Mouse (Mus musculus) neural tube, embryonic 12.5 days (tissue): Measurements from ENCODE around the gene Chst11. TPM values are rescaled to one million over a fixed set of nuclear protein-coding genes. Genes with fewer than 3 reads are reported as not detected.

Experiments used
- ATAC-seq: fragments of 200-750 bp; cut with Nextera tagmentation; 2 replicates; pipeline ENCODE4 v1.8.0; 2017; ENCODE audit warnings: low read depth, mild to moderate bottlenecking, moderate TSS enrichment, moderate library complexity; ENCODE audit not compliant: low FRiP score
- H3K27ac ChIP-seq: fragments of 300-500 bp; sonication (generic); 2 replicates; pipeline ENCODE4 v1.5.1; 2016
- H3K27me3 ChIP-seq: fragments of 300-500 bp; sonication (generic); replicated peaks from 2 replicates; pipeline ENCODE4 v1.6.1; 2016; ENCODE audit warnings: mild to moderate bottlenecking
- H3K36me3 ChIP-seq: fragments of 300-500 bp; sonication (generic); 2 replicates; pipeline ENCODE4 v1.6.1; 2016; ENCODE audit warnings: mild to moderate bottlenecking
- H3K4me1 ChIP-seq: fragments of 300-500 bp; sonication (generic); 2 replicates; pipeline ENCODE4 v1.6.1; 2016
- H3K4me2 ChIP-seq: fragments of 300-500 bp; sonication (generic); replicated peaks from 2 replicates; pipeline ENCODE4 v1.6.1; 2016; ENCODE audit warnings: mild to moderate bottlenecking
- H3K4me3 ChIP-seq: fragments of 300-500 bp; sonication (generic); 2 replicates; pipeline ENCODE4 v1.5.1; 2016
- H3K9ac ChIP-seq: fragments of 300-500 bp; sonication (generic); 2 replicates; pipeline ENCODE4 v1.6.1; 2016; ENCODE audit warnings: mild to moderate bottlenecking
- H3K9me3 ChIP-seq: fragments of 300-500 bp; sonication (generic); 2 replicates; pipeline ENCODE4 v1.6.1; 2016; ENCODE audit warnings: mild to moderate bottlenecking
- WGBS: fragments of 180-500 bp; shearing (Covaris S2); methylation state at CpG from one replicate; pipeline ENCODE4 v1.1.7; 2016; 5-methylcytosine and 5-hydroxymethylcytosine counted together
- polyA plus RNA-seq: library from polyadenylated mRNA; unstranded; fragments of >200 nt; fragmentation: Nextera tagmentation; extraction: Ambion mirVana; gene quantifications from 2 replicates; pipeline ENCODE4 v1.2.1, GENCODE M21; 2016

Gene Chst11
- polyA plus RNA-seq, 1 experiment from 2014 or later, result 3.1 TPM

DNA sequence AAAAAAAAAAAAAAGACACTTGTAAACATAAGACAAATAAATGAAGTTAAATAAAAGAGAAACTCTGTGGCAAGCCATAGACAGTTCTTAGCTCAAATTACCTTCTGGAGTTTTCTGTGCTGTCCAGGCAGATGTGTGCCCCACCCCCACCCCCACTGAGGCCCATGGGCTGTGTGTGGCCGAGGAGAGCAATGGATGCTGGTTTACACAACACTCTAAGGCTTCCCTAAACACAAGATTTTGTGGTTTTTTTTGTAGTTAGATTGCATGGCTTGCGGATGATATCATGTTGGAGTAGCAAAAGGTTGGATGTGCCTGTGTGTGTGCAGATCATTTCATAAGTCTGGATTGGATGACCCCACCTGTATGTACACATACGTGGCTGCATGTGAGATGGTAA lies 235.5 kb downstream of the Chst11 start:
- H3K4me1 ChIP-seq, result no peaks in the 10 kb centered on the region
- no peak overlapping the region for H3K9ac ChIP-seq
- no peaks in the 10 kb centered on the region for H3K36me3 ChIP-seq
- no peak overlapping the region for H3K27ac ChIP-seq
- no peak overlapping the region for H3K4me3 ChIP-seq
- no peaks in the 10 kb centered on the region for H3K9me3 ChIP-seq
- H3K27me3 ChIP-seq, result no peaks in the 10 kb centered on the region
- WGBS, result 88% methylated on average over 3 of the region's 3 CpGs
- ATAC-seq, result no peak
- H3K4me2 ChIP-seq, result no peak overlapping the region

DNA sequence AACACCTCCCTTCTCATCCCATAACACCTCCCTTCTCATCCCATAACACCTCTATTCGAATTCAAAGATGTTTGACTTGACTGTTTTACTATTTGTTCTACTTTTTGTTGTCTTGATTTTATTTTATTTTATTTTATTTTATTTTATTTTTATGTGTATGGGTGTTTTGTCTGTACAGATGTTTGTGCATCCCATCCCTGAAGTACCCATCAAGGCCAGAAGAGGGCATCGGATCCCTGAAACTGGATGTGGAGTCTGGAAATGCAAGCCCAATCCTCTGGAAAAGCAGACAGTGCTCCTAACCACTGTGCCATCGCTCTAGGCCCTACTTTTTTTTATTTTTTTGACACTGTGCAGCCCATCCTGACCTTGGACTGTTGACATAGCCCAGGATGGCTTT lies 239.7 kb downstream of the Chst11 start:
- 45% methylated on average over 3 of the region's 3 CpGs for WGBS

DNA sequence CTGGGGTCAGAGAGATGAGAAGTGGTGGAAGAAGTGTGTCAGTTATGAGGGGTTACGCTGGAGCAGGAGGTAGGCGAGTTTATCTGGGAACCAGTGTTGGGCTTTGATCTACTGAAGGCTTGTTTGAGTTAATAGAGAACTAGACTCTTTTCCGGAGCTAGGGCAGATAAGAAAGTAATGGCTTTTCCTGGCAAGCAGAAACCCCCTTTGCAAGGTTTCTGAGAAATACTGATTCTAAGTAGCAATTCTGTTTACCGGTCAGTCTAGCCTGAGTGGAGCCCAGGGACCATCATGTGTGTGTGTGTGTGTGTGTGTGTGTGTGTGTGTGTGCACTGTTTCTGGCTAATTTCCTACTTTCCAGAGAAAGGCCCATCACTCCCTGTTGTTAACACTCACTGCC lies 243.3 kb downstream of the Chst11 start:
- H3K4me2 ChIP-seq, result no peak overlapping the region
- H3K4me1 ChIP-seq, result no peaks in the 10 kb centered on the region
- H3K27ac ChIP-seq, result no peak overlapping the region
- H3K36me3 ChIP-seq, result no peaks in the 10 kb centered on the region
- no peaks in the 10 kb centered on the region for H3K9me3 ChIP-seq
- 88% methylated on average over 4 of the region's 4 CpGs for WGBS
- H3K9ac ChIP-seq, result no peak overlapping the region
- H3K4me3 ChIP-seq, result no peak overlapping the region
- ATAC-seq, result no peak
- no peaks in the 10 kb centered on the region for H3K27me3 ChIP-seq

More for the DNA sequence above, 239.7 kb downstream of the Chst11 start:
- no peak for ATAC-seq
- H3K9me3 ChIP-seq, result no peaks in the 10 kb centered on the region
- no peaks in the 10 kb centered on the region for H3K27me3 ChIP-seq
- H3K36me3 ChIP-seq, result no peaks in the 10 kb centered on the region
- H3K27ac ChIP-seq, result no peak overlapping the region
- no peak overlapping the region for H3K4me3 ChIP-seq
- H3K4me1 ChIP-seq, result no peaks in the 10 kb centered on the region
- no peak overlapping the region for H3K4me2 ChIP-seq
- H3K9ac ChIP-seq, result no peak overlapping the region

DNA sequence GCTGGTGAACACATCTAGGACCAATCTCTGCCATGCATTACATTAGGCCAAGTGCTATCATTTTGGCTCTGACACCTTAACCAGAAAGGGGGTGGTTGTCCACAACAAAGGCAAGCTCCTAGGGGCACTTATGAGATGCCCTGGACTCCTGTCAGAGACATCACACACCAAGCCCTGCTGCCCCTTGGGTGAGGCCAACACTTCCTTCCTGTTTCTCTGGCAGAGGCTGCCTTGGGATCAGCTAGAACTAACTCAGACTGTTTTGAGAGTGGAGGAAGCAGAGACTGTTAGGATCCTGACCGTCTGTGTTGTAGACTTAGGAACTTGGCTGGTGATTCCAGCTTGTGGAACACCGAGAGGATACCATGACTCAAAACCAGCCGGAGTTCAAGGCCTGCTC lies 248.7 kb downstream of the Chst11 start:
- H3K27ac ChIP-seq, result no peak overlapping the region
- no peak for ATAC-seq
- WGBS, result 91% methylated on average over 3 of the region's 3 CpGs

DNA sequence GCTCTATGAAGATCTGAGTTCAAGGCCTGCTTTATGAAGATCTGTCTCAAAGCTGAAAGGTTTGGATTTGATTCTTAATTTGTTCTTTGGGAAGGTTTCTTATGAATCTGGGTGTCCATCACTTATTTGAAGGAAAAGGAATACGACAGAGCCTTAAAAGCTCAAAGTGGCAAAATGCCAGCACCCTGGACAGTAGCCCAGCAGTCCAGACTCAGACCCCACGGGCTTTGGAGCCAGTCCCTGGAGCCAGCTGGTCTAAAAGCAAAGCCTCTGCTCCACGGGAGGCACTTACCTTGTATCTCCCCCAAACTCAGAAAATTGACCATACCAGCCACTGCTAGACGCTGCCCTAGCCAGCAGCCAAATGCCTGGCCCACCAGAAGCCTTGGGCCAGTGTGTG lies 249.1 kb downstream of the Chst11 start:
- 63% methylated on average over 4 of the region's 4 CpGs for WGBS
- Histone ChIP-seq H3K4me1 (no peaks in the 10 kb centered on the region), H3K4me2 (no peak overlapping the region), H3K27ac (no peak overlapping the region), H3K4me3 (no peak overlapping the region), H3K36me3 (no peaks in the 10 kb centered on the region), H3K9ac (no peak overlapping the region), H3K9me3 (no peaks in the 10 kb centered on the region), H3K27me3 (no peaks in the 10 kb centered on the region)
- ATAC-seq, result no peak

More for the DNA sequence above, 248.7 kb downstream of the Chst11 start:
- Histone ChIP-seq H3K4me2 (no peak overlapping the region), H3K36me3 (no peaks in the 10 kb centered on the region), H3K27me3 (no peaks in the 10 kb centered on the region), H3K9me3 (no peaks in the 10 kb centered on the region), H3K4me1 (no peaks in the 10 kb centered on the region), H3K9ac (no peak overlapping the region), H3K4me3 (no peak overlapping the region)

DNA sequence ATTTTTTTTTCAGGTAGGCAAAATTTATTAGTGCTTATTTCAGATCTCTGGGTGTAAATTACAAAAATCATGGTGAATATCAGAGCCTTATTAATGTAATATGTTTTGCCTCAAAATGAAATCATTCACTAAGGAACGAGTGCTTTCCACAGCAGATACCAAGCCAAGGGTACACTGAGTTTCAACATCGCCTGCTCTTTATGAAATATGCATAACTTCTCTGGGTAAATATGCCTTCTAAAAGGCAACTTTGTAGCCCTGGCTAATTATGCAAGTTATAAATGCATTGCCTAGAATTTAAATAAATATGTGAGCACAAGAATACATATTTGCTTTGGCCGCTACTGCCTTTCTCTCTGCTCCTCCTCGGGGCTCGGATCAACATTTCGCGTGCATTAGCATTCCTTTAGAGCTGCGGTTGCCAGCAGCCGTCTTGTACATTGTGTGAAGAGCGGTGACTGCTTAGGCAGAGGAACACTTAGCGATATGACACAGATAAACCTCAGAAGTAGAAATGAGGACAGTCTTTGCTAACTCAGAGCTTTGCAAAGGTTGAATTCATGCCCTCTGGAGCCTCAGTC lies 256.9 kb downstream of the Chst11 start:
- H3K4me2 ChIP-seq, result no peak overlapping the region
- no peaks in the 10 kb centered on the region for H3K27me3 ChIP-seq
- no peak overlapping the region for H3K4me3 ChIP-seq
- H3K9me3 ChIP-seq, result no peaks in the 10 kb centered on the region
- 70% methylated on average over 11 of the region's 11 CpGs for WGBS
- H3K4me1 ChIP-seq, result peaks cover 9% of the 10 kb centered on the region; the same call in 1 of the 2 replicates
- no peak overlapping the region for H3K27ac ChIP-seq
- no peaks in the 10 kb centered on the region for H3K36me3 ChIP-seq
- no peak overlapping the region for H3K9ac ChIP-seq
- no peak for ATAC-seq

DNA sequence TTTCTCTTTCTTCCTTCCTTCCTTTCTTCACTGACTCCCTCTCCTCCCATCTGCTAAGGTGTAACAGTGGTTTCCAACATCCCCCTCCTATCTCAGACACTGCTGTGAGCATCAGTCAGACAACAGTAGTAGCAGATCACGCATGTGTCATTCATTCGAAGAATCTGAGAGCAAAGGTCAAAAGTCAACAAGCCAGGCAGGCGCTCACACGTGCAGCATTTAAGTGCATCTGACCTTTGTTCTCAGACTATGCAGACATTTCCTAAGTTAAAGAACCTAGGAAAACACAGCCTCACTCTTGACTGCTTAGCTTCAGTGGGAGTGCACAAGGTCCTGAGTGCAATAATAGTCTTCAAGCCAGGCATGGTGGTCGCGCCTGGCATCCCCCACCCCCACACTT lies 258.8 kb downstream of the Chst11 start:
- H3K4me3 ChIP-seq, result no peak overlapping the region
- no peaks in the 10 kb centered on the region for H3K36me3 ChIP-seq
- ATAC-seq, result no peak
- H3K9ac ChIP-seq, result no peak overlapping the region
- no peak overlapping the region for H3K4me2 ChIP-seq
- H3K27ac ChIP-seq, result no peak overlapping the region
- H3K9me3 ChIP-seq, result no peaks in the 10 kb centered on the region
- no peaks in the 10 kb centered on the region for H3K27me3 ChIP-seq
- WGBS, result 68% methylated on average over 6 of the region's 6 CpGs
- H3K4me1 ChIP-seq, result peaks cover 9% of the 10 kb centered on the region; the same call in 1 of the 2 replicates

Other genes starting within 250 kb of the Chst11 start
- 55.6 and 56.8 TPM in 2 replicates for gene Nfyb, start 221.4 kb upstream of the Chst11 start, polyA plus RNA-seq
- 154 and 166 TPM in 2 replicates for gene Txnrd1, start 151.5 kb upstream of the Chst11 start, polyA plus RNA-seq
- gene Eid3, start 118.9 kb upstream of the Chst11 start, polyA plus RNA-seq, result 0.39 and 0.46 TPM in 2 replicates